Mouse (Mus musculus): Measurements from ENCODE around the gene Pear1. TPM values are rescaled to one million over a fixed set of nuclear protein-coding genes. Genes with fewer than 3 reads are reported as not detected.

The Pear1 gene
- polyA plus RNA-seq, 1 experiment from 2014 or later: 5.2 TPM

- H3K9ac ChIP-seq (ENCODE audit: low read length): no peak overlapping the region
- no peak overlapping the region for H3K27ac ChIP-seq (ENCODE audit: low read depth, low read length)
- no peaks in the 10 kb centered on the region for H3K27me3 ChIP-seq (replicated peaks; ENCODE audit: control insufficient read depth, insufficient read depth, low read length)
- no peak overlapping the region for H3K4me2 ChIP-seq (ENCODE audit: low read length)
- no peaks in the 10 kb centered on the region for H3K4me1 ChIP-seq (ENCODE audit: control insufficient read depth, insufficient read depth, low read length)
- H3K4me3 ChIP-seq (ENCODE audit: low read depth, low read length): no peak overlapping the region
- WGBS: 86% methylated on average over 2 of the region's 2 CpGs
- DNase-seq (ENCODE audit: low spot score) (no peak), ATAC-seq (no peak)
- no peaks in the 10 kb centered on the region for H3K9me3 ChIP-seq (replicated peaks; ENCODE audit: control insufficient read depth, low read length)
- peaks cover 81% of the 10 kb centered on the region for H3K36me3 ChIP-seq (ENCODE audit: control insufficient read depth, insufficient read depth, low read length)
These were observed 105.6 kb downstream of the Pear1 start for GRCm38 (mm10) chr3:87718525-87718924.

Other genes starting within 250 kb of the Pear1 start
- 16.9 and 20.8 TPM in 2 replicates for gene Arhgef11, start 206.7 kb downstream of the Pear1 start, polyA plus RNA-seq (2014; fragmentation: Nextera tagmentation; extraction: Ambion mirVana)
- gene Lrrc71, start 75.7 kb downstream of the Pear1 start, polyA plus RNA-seq (2014; fragmentation: Nextera tagmentation; extraction: Ambion mirVana): 0.13 and 0.62 TPM in 2 replicates
- 0.74 and 0.94 TPM in 2 replicates for gene Ntrk1, start 29.1 kb downstream of the Pear1 start, polyA plus RNA-seq (2014; fragmentation: Nextera tagmentation; extraction: Ambion mirVana)
- 0.62 and 0.66 TPM in 2 replicates for gene Insrr, start 27.4 kb downstream of the Pear1 start, polyA plus RNA-seq (2014; fragmentation: Nextera tagmentation; extraction: Ambion mirVana)
- not detected in 2 replicates for gene Sh2d2a, start 22.4 kb upstream of the Pear1 start, polyA plus RNA-seq (2014; fragmentation: Nextera tagmentation; extraction: Ambion mirVana)
- gene Prcc, start 61.3 kb upstream of the Pear1 start, polyA plus RNA-seq (2014; fragmentation: Nextera tagmentation; extraction: Ambion mirVana): 16.1 and 18.5 TPM in 2 replicates
- 99.1 and 137 TPM in 2 replicates for gene Hdgf, start 82.0 kb upstream of the Pear1 start, polyA plus RNA-seq (2014; fragmentation: Nextera tagmentation; extraction: Ambion mirVana)
- 69.5 and 71.2 TPM in 2 replicates for gene Mrpl24, start 95.2 kb upstream of the Pear1 start, polyA plus RNA-seq (2014; fragmentation: Nextera tagmentation; extraction: Ambion mirVana)
- 17.9 and 20.0 TPM in 2 replicates for gene Isg20l2, start 106.0 kb upstream of the Pear1 start, polyA plus RNA-seq (2014; fragmentation: Nextera tagmentation; extraction: Ambion mirVana)
- gene Rrnad1, start 106.4 kb upstream of the Pear1 start, polyA plus RNA-seq (2014; fragmentation: Nextera tagmentation; extraction: Ambion mirVana): 15.6 and 20.2 TPM in 2 replicates
- 32.8 and 35.9 TPM in 2 replicates for gene Crabp2, start 124.4 kb upstream of the Pear1 start, polyA plus RNA-seq (2014; fragmentation: Nextera tagmentation; extraction: Ambion mirVana)
- gene Nes, start 146.8 kb upstream of the Pear1 start, polyA plus RNA-seq (2014; fragmentation: Nextera tagmentation; extraction: Ambion mirVana): 23.1 and 27.8 TPM in 2 replicates
- gene Bcan, start 175.9 kb upstream of the Pear1 start, polyA plus RNA-seq (2014; fragmentation: Nextera tagmentation; extraction: Ambion mirVana): 13.5 and 21.9 TPM in 2 replicates
- 0.52 TPM in 1 of 2 replicates, not detected in the other for gene Hapln2, start 203.3 kb upstream of the Pear1 start, polyA plus RNA-seq (2014; fragmentation: Nextera tagmentation; extraction: Ambion mirVana)
- 22.9 and 25.2 TPM in 2 replicates for gene Gpatch4, start 218.8 kb upstream of the Pear1 start, polyA plus RNA-seq (2014; fragmentation: Nextera tagmentation; extraction: Ambion mirVana)
- gene Naxe, start 234.2 kb upstream of the Pear1 start, polyA plus RNA-seq (2014; fragmentation: Nextera tagmentation; extraction: Ambion mirVana): 171 and 192 TPM in 2 replicates